Mouse (Mus musculus): Measurements from ENCODE around the gene Plxdc2. TPM values are rescaled to one million over a fixed set of nuclear protein-coding genes. Genes with fewer than 3 reads are reported as not detected.

Plxdc2 gene
- polyA plus RNA-seq, 1 experiment from 2014 or later: 28.4 TPM

GRCm38 (mm10) chr2:16447936-16448335, 91.8 kb downstream of the Plxdc2 start:
- no peak for ATAC-seq (ENCODE audit: low read depth)
- H3K4me2 ChIP-seq: no peak overlapping the region
- H3K27me3 ChIP-seq: no peaks in the 10 kb centered on the region
- WGBS: 71% methylated on average over 4 of the region's 4 CpGs
- H3K9ac ChIP-seq: no peak overlapping the region
- H3K27ac ChIP-seq (replicated peaks): no peak overlapping the region
- H3K4me3 ChIP-seq: no peak overlapping the region
- H3K36me3 ChIP-seq: no peaks in the 10 kb centered on the region
- peaks cover 3% of the 10 kb centered on the region; the same call in 1 of the 2 replicates for H3K9me3 ChIP-seq
- peaks cover 21% of the 10 kb centered on the region for H3K4me1 ChIP-seq (replicated peaks)

DNA sequence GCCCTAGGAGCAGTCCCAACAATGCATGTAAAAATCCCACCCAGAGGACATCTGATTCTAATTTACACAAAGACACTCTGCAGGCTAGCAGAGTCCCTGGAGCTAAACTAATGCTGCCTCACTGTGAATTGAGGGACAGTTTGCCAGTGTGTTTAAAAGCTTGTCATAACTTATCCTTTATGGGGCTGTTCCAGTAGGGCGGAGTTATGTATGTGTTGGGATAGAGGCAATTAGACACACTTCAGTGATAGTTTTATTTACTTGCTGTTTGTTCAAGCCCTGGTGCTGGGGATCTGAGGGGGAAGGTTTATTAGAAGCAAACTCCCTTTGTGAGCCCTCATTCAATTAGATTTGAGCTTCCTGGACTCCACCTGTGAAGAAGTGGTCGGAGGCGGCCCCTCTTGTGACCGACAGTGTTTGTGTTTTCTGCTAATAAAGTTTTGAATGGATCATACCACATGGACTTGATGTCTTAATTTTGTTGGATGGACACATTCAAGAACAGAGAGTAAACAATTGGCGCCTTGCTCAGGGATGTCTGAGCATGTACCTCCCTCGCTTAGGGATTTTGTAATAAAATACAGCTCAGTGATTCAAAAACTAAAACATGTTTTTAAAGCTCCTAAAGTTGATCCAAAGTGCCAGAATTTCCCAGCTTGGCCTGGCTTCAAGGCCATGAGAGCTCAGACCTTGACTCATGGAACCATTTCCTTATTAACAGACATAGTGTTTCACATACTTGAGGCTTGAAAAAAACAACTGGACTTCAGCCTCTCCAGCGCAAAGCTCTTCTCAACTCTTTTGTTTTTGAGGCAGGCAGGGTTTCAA, 94.9 kb downstream of the Plxdc2 start:
- WGBS: 27% methylated on average over 7 of the region's 7 CpGs
- ATAC-seq (ENCODE audit: low read depth): peak; percentile 86
- Histone ChIP-seq H3K4me3 (no peak overlapping the region), H3K27ac (replicated peaks) (peak overlapping the region; percentile 6; the same call in 1 of the 2 replicates), H3K9ac (no peak overlapping the region), H3K27me3 (no peaks in the 10 kb centered on the region), H3K4me1 (replicated peaks) (peaks cover 21% of the 10 kb centered on the region), H3K4me2 (no peak overlapping the region), H3K9me3 (peaks cover 3% of the 10 kb centered on the region; the same call in 1 of the 2 replicates), H3K36me3 (no peaks in the 10 kb centered on the region)

DNA sequence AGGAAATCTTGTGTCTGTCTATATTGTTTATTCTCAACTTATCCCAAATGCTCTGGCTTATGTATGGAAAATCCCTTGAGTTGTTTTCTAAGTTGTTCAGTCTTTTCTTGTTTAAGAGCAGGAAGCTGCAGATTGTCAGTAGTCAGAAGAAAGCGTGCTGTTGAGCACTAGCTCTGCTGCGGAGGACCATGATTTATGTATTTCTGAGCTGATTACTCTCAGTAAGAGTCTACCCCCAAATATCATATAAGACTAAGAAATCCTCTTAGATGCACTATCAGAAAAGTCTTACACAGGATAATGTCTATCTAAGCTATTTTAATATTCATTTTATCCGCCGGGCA, 95.5 kb downstream of the Plxdc2 start:
- 86% methylated on average over 4 of the region's 4 CpGs for WGBS
- no peaks in the 10 kb centered on the region for H3K27me3 ChIP-seq
- no peak for ATAC-seq (ENCODE audit: low read depth)
- H3K4me1 ChIP-seq (replicated peaks): peaks cover 24% of the 10 kb centered on the region
- 0 out of 2 replicates have a peak overlapping the region, but pooled peaks have one; percentile 6 for H3K27ac ChIP-seq (replicated peaks)
- H3K9ac ChIP-seq: no peak overlapping the region
- no peak overlapping the region for H3K4me2 ChIP-seq
- H3K9me3 ChIP-seq: peaks cover 3% of the 10 kb centered on the region; the same call in 1 of the 2 replicates
- no peak overlapping the region for H3K4me3 ChIP-seq
- no peaks in the 10 kb centered on the region for H3K36me3 ChIP-seq

GRCm38 (mm10) chr2:16452080-16452479, 96.0 kb downstream of the Plxdc2 start:
- Histone ChIP-seq H3K4me3 (no peak overlapping the region), H3K27me3 (no peaks in the 10 kb centered on the region), H3K9me3 (peaks cover 3% of the 10 kb centered on the region; the same call in 1 of the 2 replicates), H3K36me3 (no peaks in the 10 kb centered on the region), H3K4me2 (no peak overlapping the region), H3K9ac (no peak overlapping the region), H3K4me1 (replicated peaks) (peaks cover 24% of the 10 kb centered on the region), H3K27ac (replicated peaks) (no peak overlapping the region)
- 100% methylated on average over 3 of the region's 3 CpGs for WGBS
- ATAC-seq (ENCODE audit: low read depth): no peak

GRCm38 (mm10) chr2:16456264-16456780, 100.2 kb downstream of the Plxdc2 start:
- H3K36me3 ChIP-seq: no peaks in the 10 kb centered on the region
- H3K9me3 ChIP-seq: peaks cover 3% of the 10 kb centered on the region; the same call in 1 of the 2 replicates
- H3K4me2 ChIP-seq: no peak overlapping the region
- no peaks in the 10 kb centered on the region for H3K27me3 ChIP-seq
- peaks cover 4% of the 10 kb centered on the region for H3K4me1 ChIP-seq (replicated peaks)
- H3K27ac ChIP-seq (replicated peaks): no peak overlapping the region
- no peak for ATAC-seq (ENCODE audit: low read depth)
- no peak overlapping the region for H3K4me3 ChIP-seq
- 83% methylated on average over 1 of the region's 1 CpGs for WGBS
- H3K9ac ChIP-seq: no peak overlapping the region

- Histone ChIP-seq H3K4me3 (no peak overlapping the region), H3K4me2 (no peak overlapping the region), H3K9me3 (no peaks in the 10 kb centered on the region), H3K27me3 (no peaks in the 10 kb centered on the region), H3K27ac (replicated peaks) (no peak overlapping the region), H3K9ac (no peak overlapping the region), H3K36me3 (no peaks in the 10 kb centered on the region), H3K4me1 (replicated peaks) (0 out of 2 replicates have a peak, but pooled peaks cover 3% of the 10 kb centered on the region)
- ATAC-seq (ENCODE audit: low read depth): no peak
- 70% methylated on average over 1 of the region's 1 CpGs for WGBS
Measured at GRCm38 (mm10) chr2:16459490-16459889, 103.4 kb downstream of the Plxdc2 start.

DNA sequence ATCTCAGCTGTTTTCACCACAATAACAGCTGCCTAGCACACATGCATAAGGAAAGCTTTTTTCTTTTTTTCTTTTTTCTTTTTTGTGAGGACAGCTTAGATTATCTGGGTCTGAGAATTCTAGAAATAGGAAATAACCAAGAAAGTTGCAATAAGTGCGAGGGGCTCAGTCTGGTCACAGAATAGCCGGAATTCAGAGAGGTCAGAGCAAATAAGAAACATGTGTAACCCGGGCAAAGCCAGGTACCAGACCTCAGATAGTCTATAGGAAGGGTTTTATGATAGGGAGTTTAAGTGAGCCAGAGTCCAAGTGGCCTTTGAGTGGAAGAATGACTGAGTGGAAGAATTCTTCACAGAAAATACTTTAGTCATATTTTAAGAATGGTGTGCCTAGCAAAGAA, 114.0 kb downstream of the Plxdc2 start:
- Histone ChIP-seq H3K4me3 (no peak overlapping the region), H3K27me3 (no peaks in the 10 kb centered on the region), H3K4me2 (no peak overlapping the region), H3K9ac (no peak overlapping the region), H3K36me3 (no peaks in the 10 kb centered on the region), H3K4me1 (replicated peaks) (no peaks in the 10 kb centered on the region), H3K27ac (replicated peaks) (no peak overlapping the region), H3K9me3 (no peaks in the 10 kb centered on the region)
- WGBS: 83% methylated on average over 3 of the region's 3 CpGs
- no peak for ATAC-seq (ENCODE audit: low read depth)

- Histone ChIP-seq H3K4me2 (no peak overlapping the region), H3K9ac (no peak overlapping the region), H3K27me3 (no peaks in the 10 kb centered on the region), H3K4me1 (replicated peaks) (no peaks in the 10 kb centered on the region), H3K9me3 (no peaks in the 10 kb centered on the region), H3K27ac (replicated peaks) (no peak overlapping the region), H3K4me3 (no peak overlapping the region), H3K36me3 (no peaks in the 10 kb centered on the region)
- ATAC-seq (ENCODE audit: low read depth): no peak
- WGBS: 77% methylated on average over 2 of the region's 2 CpGs
Measured at GRCm38 (mm10) chr2:16483943-16484342, 127.8 kb downstream of the Plxdc2 start.

DNA sequence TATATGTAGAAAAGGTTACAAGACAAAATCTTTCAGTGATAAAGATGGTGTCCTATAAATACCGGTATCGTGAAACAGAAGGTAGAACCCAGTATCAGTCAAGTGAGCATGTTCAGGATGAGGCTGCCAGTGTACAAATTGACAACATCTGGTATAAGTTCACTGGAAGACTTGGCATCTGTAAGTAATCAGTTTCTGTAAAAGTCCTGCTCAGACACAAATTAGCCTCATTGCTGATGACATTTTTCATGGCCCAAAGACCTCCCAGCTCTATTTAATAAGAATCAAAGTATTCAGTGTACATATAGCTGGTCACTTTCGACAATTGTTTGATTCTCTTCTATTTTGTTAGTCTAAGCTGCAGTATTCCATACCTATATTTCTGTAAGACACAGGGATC, 129.9 kb downstream of the Plxdc2 start:
- Histone ChIP-seq H3K4me3 (no peak overlapping the region), H3K27ac (replicated peaks) (no peak overlapping the region), H3K4me1 (replicated peaks) (no peaks in the 10 kb centered on the region), H3K4me2 (no peak overlapping the region), H3K9me3 (no peaks in the 10 kb centered on the region), H3K27me3 (no peaks in the 10 kb centered on the region), H3K36me3 (no peaks in the 10 kb centered on the region), H3K9ac (no peak overlapping the region)
- WGBS: 84% methylated on average over 3 of the region's 3 CpGs
- no peak for ATAC-seq (ENCODE audit: low read depth)

- no peak for ATAC-seq (ENCODE audit: low read depth)
- H3K4me3 ChIP-seq: no peak overlapping the region
- H3K27ac ChIP-seq (replicated peaks): no peak overlapping the region
- no peaks in the 10 kb centered on the region for H3K27me3 ChIP-seq
- H3K4me2 ChIP-seq: no peak overlapping the region
- no peak overlapping the region for H3K9ac ChIP-seq
- no peaks in the 10 kb centered on the region for H3K4me1 ChIP-seq (replicated peaks)
- H3K9me3 ChIP-seq: no peaks in the 10 kb centered on the region
- no peaks in the 10 kb centered on the region for H3K36me3 ChIP-seq
- 71% methylated on average over 3 of the region's 3 CpGs for WGBS
Measured at GRCm38 (mm10) chr2:16491242-16491641, 135.1 kb downstream of the Plxdc2 start.

DNA sequence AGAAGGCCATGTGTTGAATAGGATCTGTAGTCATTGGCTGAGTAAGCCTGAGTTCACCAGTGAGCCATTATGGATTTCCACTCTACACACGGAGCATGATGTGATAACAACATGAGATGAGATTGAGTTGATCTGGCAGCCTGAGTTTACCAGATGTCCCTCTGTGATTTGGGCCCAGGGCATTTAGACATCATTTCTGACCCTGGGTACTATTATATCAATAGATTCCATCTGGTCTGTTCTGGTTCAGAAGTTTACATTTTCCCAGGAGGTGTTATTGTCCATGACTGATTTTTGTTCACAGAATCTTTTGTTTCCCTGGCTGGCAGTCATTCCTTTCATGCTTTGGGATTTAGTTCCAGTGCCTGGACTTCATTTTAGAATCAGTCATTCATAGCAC, 146.7 kb downstream of the Plxdc2 start:
- Histone ChIP-seq H3K9me3 (no peaks in the 10 kb centered on the region), H3K4me2 (no peak overlapping the region), H3K27ac (replicated peaks) (no peak overlapping the region), H3K27me3 (no peaks in the 10 kb centered on the region), H3K4me1 (replicated peaks) (peaks cover 4% of the 10 kb centered on the region; the same call in 1 of the 2 replicates), H3K36me3 (no peaks in the 10 kb centered on the region), H3K4me3 (no peak overlapping the region), H3K9ac (no peak overlapping the region)
- 0 out of 2 replicates have a peak, but pooled peaks have one; percentile 43 for ATAC-seq (ENCODE audit: low read depth)
- 19% methylated on average over 1 of the region's 1 CpGs for WGBS

GRCm38 (mm10) chr2:16507540-16508230, 151.6 kb downstream of the Plxdc2 start:
- Histone ChIP-seq H3K4me1 (replicated peaks) (peaks cover 4% of the 10 kb centered on the region; the same call in 1 of the 2 replicates), H3K27ac (replicated peaks) (no peak overlapping the region), H3K4me3 (no peak overlapping the region), H3K9me3 (no peaks in the 10 kb centered on the region), H3K9ac (no peak overlapping the region), H3K36me3 (no peaks in the 10 kb centered on the region), H3K4me2 (no peak overlapping the region), H3K27me3 (no peaks in the 10 kb centered on the region)
- WGBS: 73% methylated on average over 3 of the region's 3 CpGs
- no peak for ATAC-seq (ENCODE audit: low read depth)
